Mouse (Mus musculus): ENCODE measurements around the gene 2310022A10Rik. TPM values are rescaled to one million over a fixed set of nuclear protein-coding genes. Genes with fewer than 3 reads are reported as not detected.

The 2310022A10Rik gene
- polyA plus RNA-seq, 1 experiment from 2014 or later: 12.3 TPM

DNA sequence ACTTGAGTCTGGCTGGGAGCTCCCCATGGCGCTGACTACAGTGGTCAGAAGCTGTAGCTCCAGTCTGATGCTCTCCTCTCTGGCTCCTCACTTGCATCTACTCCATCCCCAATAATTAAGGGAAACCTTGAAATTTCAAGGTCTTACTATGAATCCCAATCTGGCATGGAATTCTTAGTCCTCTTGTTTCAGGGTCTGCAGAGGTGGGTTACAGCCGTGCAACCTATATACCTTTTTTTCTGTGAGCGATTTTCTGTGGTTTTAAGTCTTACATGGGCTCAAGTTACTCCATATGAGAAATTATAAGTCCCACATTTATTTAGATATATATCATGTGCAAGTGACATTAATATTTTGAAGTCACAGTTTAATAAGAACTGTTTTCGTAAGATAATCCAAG is 37.1 kb downstream of the 2310022A10Rik start:
- no peak overlapping the region for H3K9ac ChIP-seq (replicated peaks; ENCODE audit: low read depth)
- TF ChIP-seq CTCF (IDR thresholded peaks at IDR 0.05) (no peak), EP300 (IDR thresholded peaks at IDR 0.05) (no peak)
- DNase-seq (ENCODE audit: low spot score): no peak
- H3K36me3 ChIP-seq (ENCODE audit: insufficient read depth, low read length): no peaks in the 10 kb centered on the region
- H3K27me3 ChIP-seq (replicated peaks; ENCODE audit: insufficient read depth, low read length): no peaks in the 10 kb centered on the region
- no peak for ATAC-seq
- peaks cover 13% of the 10 kb centered on the region; the same call in 1 of the 2 replicates for H3K4me1 ChIP-seq (ENCODE audit: insufficient read depth, low read depth, low read length)
- no peak overlapping the region for H3K4me2 ChIP-seq (replicated peaks; ENCODE audit: low read depth, low read length)
- H3K27ac ChIP-seq (ENCODE audit: low read length): no peak overlapping the region
- WGBS: 93% methylated on average over 4 of the region's 4 CpGs
- no peak overlapping the region for H3K4me3 ChIP-seq (ENCODE audit: low read depth, low read length)
- no peaks in the 10 kb centered on the region for H3K9me3 ChIP-seq (ENCODE audit: low read length)

GRCm38 (mm10) chr7:27590566-27591213 is 37.7 kb downstream of the 2310022A10Rik start:
- TF ChIP-seq EP300 (IDR thresholded peaks at IDR 0.05) (no peak), CTCF (IDR thresholded peaks at IDR 0.05) (peak; percentile 39)
- H3K27ac ChIP-seq (ENCODE audit: low read length): peak overlapping the region; percentile 96
- no peaks in the 10 kb centered on the region for H3K27me3 ChIP-seq (replicated peaks; ENCODE audit: insufficient read depth, low read length)
- peaks cover 13% of the 10 kb centered on the region; the same call in 1 of the 2 replicates for H3K4me1 ChIP-seq (ENCODE audit: insufficient read depth, low read depth, low read length)
- H3K9ac ChIP-seq (replicated peaks; ENCODE audit: low read depth): no peak overlapping the region; the same call in 1 of the 2 replicates
- H3K4me2 ChIP-seq (replicated peaks; ENCODE audit: low read depth, low read length): peak overlapping the region; percentile 48
- DNase-seq (ENCODE audit: low spot score) (no peak), ATAC-seq (no peak)
- H3K4me3 ChIP-seq (ENCODE audit: low read depth, low read length): peak overlapping the region; percentile 79
- H3K36me3 ChIP-seq (ENCODE audit: insufficient read depth, low read length): no peaks in the 10 kb centered on the region
- H3K9me3 ChIP-seq (ENCODE audit: low read length): no peaks in the 10 kb centered on the region
- 52% methylated on average over 4 of the region's 4 CpGs for WGBS

GRCm38 (mm10) chr7:27591266-27592216 is 38.5 kb downstream of the 2310022A10Rik start, which contains the start of gene Akt2:
Gene Akt2, plus strand, starts transcription at chr7:27591552.
- peak within 1 kb of the TSS; percentile 96 for H3K27ac ChIP-seq (ENCODE audit: low read length)
- no peaks in the 10 kb centered on the region for H3K9me3 ChIP-seq (ENCODE audit: low read length)
- DNase-seq (ENCODE audit: low spot score) (peak; percentile 100), ATAC-seq (peak; percentile 94)
- H3K36me3 ChIP-seq (ENCODE audit: insufficient read depth, low read length): no peaks in the 10 kb centered on the region
- peak; percentile 41 for TF ChIP-seq CTCF (IDR thresholded peaks at IDR 0.05)
- TF ChIP-seq EP300 (IDR thresholded peaks at IDR 0.05): peak; percentile 95
- H3K4me2 ChIP-seq (replicated peaks; ENCODE audit: low read depth, low read length): peak within 1 kb of the TSS; percentile 65
- no peaks in the 10 kb centered on the region for H3K27me3 ChIP-seq (replicated peaks; ENCODE audit: insufficient read depth, low read length)
- WGBS: under 1% methylated on average over 49 of the region's 71 CpGs
- H3K4me1 ChIP-seq (ENCODE audit: insufficient read depth, low read depth, low read length): peaks cover 20% of the 10 kb centered on the region; the same call in 1 of the 2 replicates
- peak within 1 kb of the TSS; percentile 79 for H3K4me3 ChIP-seq (ENCODE audit: low read depth, low read length)
- H3K9ac ChIP-seq (replicated peaks; ENCODE audit: low read depth): peak within 1 kb of the TSS; percentile 88

- Histone ChIP-seq H3K4me1 (ENCODE audit: insufficient read depth, low read depth, low read length) (peaks cover 27% of the 10 kb centered on the region; the same call in 1 of the 2 replicates), H3K27ac (ENCODE audit: low read length) (peak overlapping the region; percentile 96), H3K4me3 (ENCODE audit: low read depth, low read length) (peak overlapping the region; percentile 79), H3K4me2 (replicated peaks; ENCODE audit: low read depth, low read length) (peak overlapping the region; percentile 65), H3K27me3 (replicated peaks; ENCODE audit: insufficient read depth, low read length) (no peaks in the 10 kb centered on the region), H3K9me3 (ENCODE audit: low read length) (no peaks in the 10 kb centered on the region), H3K36me3 (ENCODE audit: insufficient read depth, low read length) (no peaks in the 10 kb centered on the region), H3K9ac (replicated peaks; ENCODE audit: low read depth) (peak overlapping the region; percentile 88)
- 2% methylated on average over 17 of the region's 17 CpGs for WGBS
- ATAC-seq: peak; percentile 9
- peak; percentile 77 for DNase-seq (ENCODE audit: low spot score)
- TF ChIP-seq EP300 (IDR thresholded peaks at IDR 0.05) (no peak), CTCF (IDR thresholded peaks at IDR 0.05) (no peak)
Observed at GRCm38 (mm10) chr7:27592217-27592929, 39.3 kb downstream of the 2310022A10Rik start.

DNA sequence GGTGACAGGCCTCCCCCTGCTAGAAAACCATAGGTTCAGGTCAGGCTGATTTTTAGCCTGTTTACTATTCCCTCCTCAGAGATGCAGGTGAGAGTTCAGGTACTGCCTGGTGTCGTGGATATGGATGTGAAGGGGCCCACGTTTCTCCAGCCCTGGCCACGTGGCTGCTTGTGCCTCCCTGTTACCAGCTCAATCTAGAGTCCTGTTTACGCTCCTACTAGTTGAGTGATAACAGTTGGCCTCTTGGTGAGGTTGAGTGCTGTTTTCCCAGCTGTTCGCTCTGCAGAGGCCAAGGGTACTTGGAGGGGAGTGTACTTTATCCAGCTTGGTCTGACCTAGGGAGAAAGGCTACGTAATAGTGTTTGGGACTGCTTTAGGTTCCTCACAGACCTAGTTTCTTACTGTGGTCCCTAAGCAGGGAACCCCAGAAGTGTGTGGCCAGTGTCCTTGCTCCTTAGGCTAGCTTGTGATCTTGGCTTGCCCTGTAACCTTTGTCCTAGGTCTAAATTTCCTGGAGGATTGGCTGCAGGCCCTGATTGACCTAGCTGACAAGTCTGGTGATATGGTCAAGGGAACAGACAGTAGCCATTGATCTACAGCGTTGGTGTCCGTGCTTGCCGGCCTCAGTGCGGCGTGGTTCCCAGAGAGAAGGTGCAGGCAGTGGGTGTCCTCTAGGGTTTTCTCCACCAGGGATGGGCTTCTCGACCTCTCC is 40.1 kb downstream of the 2310022A10Rik start:
- H3K4me3 ChIP-seq (ENCODE audit: low read depth, low read length): peak overlapping the region; percentile 79; the same call in 1 of the 2 replicates
- peak overlapping the region; percentile 96 for H3K27ac ChIP-seq (ENCODE audit: low read length)
- peak overlapping the region; percentile 65 for H3K4me2 ChIP-seq (replicated peaks; ENCODE audit: low read depth, low read length)
- peak overlapping the region; percentile 88; the same call in 1 of the 2 replicates for H3K9ac ChIP-seq (replicated peaks; ENCODE audit: low read depth)
- TF ChIP-seq EP300 (IDR thresholded peaks at IDR 0.05) (0 out of 2 replicates have a peak, but pooled peaks have one; percentile 44), CTCF (IDR thresholded peaks at IDR 0.05) (no peak)
- DNase-seq (ENCODE audit: low spot score) (peak; percentile 88), ATAC-seq (peak; percentile 45)
- H3K4me1 ChIP-seq (ENCODE audit: insufficient read depth, low read depth, low read length): peaks cover 27% of the 10 kb centered on the region; the same call in 1 of the 2 replicates
- no peaks in the 10 kb centered on the region for H3K27me3 ChIP-seq (replicated peaks; ENCODE audit: insufficient read depth, low read length)
- no peaks in the 10 kb centered on the region for H3K36me3 ChIP-seq (ENCODE audit: insufficient read depth, low read length)
- 44% methylated on average over 12 of the region's 12 CpGs for WGBS
- no peaks in the 10 kb centered on the region for H3K9me3 ChIP-seq (ENCODE audit: low read length)
